Mouse (Mus musculus) ZHBTc4 (cell line): ENCODE measurements around the gene Wnt10a.
A peak's percentile ranks its signal among the peaks of the same experiment; 100 is the strongest.

ENCODE experiments used
- DNase-seq: peaks from one replicate; pipeline ENCODE4 v3.0.0-alpha.2; 2011; ENCODE audit warnings: low read depth, low spot score

Wnt10a gene

DNA sequence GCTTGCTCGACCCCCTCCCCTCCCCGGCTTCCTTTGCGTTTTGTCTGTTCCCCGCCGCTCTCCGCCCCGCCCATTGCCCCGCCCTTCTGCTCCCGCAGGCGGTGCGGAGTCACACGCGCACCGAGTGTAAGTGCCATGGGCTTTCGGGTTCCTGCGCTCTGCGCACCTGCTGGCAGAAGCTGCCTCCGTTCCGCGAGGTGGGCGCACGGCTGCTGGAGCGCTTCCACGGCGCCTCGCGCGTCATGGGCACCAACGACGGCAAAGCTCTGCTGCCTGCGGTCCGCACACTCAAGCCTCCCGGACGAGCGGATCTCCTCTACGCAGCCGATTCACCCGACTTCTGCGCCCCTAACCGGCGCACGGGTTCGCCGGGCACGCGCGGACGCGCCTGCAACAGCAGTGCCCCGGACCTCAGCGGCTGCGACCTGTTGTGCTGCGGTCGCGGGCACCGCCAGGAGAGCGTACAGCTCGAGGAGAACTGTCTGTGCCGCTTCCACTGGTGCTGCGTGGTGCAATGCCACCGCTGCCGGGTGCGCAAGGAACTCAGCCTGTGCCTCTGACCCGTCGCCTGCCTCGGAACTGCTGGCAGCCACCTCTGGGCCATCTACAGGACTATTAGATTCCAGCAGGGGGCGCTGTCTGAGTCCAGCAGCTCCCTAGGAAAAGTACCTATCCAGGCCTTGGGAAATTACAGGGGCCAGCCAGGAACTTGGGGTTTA is 7.1 kb upstream of the Wnt10a start:
- peak; percentile 95 for DNase-seq

DNA sequence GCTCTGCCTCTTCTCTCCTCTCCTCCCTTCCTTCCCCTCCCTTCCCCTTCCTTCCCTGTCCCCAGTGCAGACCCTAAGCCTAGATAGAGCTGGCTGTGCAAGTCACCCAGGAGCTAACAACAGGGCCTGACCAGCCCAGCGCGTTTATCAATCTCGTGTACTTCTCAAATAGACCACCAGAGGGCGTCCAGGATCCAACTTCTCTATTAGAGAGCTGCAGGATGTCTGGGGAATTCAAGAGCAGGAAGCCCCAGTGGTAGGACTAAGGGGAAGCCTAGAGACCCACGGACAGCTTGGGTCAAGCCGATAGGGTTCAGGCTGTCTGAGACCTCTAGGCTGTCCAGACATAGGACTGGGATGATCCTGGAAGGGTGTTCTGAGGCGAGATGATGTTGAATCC is 3.5 kb upstream of the Wnt10a start:
- peak; percentile 89 for DNase-seq

- no peak for DNase-seq
Observed at GRCm38 (mm10) chr1:74788603-74789176, 2.6 kb upstream of the Wnt10a start.

DNA sequence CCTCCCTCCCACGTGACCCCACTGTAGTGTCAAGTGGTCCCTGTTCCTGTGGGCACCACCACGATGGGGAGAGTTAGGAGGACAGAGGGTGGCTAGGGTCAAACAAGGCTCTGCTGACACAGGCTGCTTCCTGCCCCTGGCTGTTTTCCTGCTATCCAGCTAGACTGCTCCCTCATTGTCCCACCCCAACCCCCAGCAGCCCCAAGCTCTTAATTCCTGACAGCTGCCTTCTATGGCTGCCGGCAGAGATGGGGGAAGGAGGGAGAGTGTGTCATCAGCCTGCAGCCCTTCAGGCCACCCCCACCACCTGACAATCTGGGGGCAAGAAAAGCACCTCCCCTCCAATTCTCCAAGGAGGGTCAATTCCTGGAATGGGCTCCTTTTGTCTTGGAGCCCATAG is 1.2 kb upstream of the Wnt10a start:
- DNase-seq = no peak

GRCm38 (mm10) chr1:74792831-74793660 is 1.7 kb downstream of the Wnt10a start:
- no peak for DNase-seq

GRCm38 (mm10) chr1:74794487-74795144 is 3.3 kb downstream of the Wnt10a start:
- peak; percentile 68 for DNase-seq

DNA sequence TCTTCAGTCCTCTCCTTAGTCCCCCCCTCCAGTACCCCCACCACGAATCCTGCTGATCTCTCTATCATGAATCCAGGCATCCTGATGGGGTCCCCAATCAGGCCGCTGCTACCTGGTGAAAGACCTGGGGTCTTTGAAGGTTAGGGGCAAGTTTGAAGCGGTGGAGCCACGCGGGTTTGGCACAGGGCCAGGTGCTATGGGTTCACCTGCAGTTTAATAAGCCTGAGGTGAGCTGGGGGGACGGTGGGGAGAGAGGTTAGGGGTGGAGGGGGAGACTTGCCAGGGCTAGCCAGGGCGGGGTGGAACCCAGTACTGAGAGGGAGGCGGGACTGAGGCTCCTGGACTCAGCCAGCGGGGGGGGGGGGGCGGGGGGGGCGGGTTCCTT is 3.8 kb downstream of the Wnt10a start:
- no peak for DNase-seq

- no peak for DNase-seq
Observed at GRCm38 (mm10) chr1:74797459-74797858, 6.1 kb downstream of the Wnt10a start.

DNA sequence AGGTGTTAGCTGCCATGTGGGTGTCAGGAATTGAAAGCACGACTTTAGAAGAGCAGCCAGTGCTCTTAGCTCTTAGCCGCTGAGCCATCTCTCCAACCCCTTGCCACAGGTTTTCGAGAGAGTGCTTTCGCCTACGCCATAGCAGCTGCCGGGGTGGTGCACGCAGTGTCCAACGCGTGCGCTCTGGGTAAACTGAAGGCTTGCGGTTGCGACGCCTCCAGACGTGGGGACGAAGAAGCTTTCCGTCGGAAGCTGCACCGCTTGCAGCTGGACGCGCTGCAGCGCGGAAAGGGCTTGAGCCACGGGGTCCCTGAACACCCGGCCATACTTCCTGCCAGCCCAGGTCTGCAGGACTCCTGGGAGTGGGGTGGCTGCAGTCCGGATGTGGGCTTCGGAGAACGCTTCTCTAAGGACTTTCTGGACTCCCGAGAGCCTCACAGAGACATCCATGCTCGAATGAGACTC is 9.1 kb downstream of the Wnt10a start:
- DNase-seq = no peak

- no peak for DNase-seq
Observed at GRCm38 (mm10) chr1:74801631-74802140, 10.4 kb downstream of the Wnt10a start.

DNA sequence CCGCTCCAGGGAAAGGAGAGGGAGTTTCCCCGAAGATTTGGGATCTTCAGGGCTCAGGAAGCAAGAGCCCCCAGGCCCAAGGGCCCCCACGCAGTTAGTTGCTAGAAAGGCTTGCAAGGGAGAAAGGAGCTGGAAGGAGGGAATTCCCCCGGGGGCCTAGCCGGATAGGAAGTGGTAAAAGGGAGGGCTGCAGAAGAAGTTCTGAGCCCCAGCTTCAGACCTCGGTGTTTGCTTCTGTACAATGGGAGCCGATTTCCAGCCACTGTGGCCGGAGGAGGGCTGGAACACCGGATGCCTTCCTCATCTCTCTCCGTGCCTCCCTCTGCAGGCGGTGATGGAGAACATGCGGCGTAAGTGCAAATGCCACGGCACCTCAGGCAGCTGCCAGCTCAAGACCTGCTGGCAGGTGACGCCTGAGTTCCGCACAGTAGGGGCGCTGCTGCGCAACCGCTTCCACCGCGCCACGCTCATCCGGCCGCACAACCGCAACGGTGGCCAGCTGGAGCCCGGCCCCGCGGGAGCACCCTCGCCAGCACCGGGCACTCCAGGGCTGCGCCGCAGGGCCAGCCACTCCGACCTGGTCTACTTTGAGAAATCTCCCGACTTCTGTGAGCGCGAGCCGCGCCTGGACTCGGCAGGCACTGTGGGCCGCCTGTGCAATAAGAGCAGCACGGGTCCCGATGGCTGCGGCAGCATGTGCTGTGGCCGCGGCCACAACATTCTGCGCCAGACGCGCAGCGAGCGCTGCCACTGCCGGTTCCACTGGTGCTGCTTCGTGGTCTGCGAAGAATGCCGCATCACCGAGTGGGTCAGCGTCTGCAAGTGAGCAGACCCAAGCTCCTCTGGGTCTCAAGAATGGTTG is 11.7 kb downstream of the Wnt10a start:
- DNase-seq = peak; percentile 96

- DNase-seq = no peak
Observed at GRCm38 (mm10) chr1:74804211-74804870, 13.0 kb downstream of the Wnt10a start.

GRCm38 (mm10) chr1:74805340-74805835 is 14.1 kb downstream of the Wnt10a start:
- no peak for DNase-seq

- no peak for DNase-seq
Observed at GRCm38 (mm10) chr1:74805843-74806242, 14.5 kb downstream of the Wnt10a start.

DNA sequence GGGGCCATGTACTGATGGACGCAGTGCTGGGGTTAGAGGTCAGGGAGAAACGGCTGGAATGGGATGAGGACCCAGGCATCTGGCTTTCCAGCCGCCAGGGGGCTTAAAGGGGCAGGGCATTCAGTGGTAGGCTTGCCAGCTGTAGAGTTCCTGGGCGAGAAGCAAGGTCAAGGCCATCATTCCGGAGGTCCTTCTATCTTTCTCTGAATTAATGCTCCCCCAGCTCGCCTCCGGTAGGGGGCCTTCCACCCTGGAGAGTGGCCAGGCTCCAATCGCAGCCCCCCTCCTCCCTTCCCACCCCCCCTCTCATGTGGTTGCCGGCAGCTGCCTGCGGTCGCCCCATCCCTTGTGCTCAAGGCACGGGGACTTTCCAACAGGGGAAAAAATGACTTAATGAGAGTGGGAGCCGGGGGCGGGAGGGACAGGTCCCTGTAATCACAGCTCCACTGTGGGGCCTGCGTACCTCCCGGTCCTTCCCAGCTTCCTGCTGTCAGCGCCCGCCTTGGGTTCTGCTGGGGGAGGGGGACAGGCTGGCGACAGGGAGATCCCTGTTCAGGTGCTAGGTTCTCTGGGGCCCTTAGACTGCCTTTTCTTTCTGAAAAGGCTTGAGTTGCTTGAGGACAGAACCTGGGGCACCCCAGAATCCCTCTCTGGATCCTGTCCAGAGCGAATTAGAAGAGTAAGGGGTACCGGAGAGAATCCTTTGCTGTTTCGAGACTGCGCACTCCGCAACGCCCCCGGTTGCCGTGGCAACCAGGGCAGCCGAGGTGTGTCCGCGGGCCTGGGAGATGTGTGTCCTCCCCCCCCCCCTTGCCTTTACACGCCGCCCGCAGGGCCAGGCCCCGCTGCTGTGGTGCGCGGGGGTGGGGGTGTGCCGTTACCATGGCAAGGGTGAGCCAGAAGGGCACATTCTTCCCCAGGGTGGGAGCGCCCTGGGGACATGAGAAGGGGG is 15.3 kb downstream of the Wnt10a start:
- DNase-seq = peak; percentile 73

DNA sequence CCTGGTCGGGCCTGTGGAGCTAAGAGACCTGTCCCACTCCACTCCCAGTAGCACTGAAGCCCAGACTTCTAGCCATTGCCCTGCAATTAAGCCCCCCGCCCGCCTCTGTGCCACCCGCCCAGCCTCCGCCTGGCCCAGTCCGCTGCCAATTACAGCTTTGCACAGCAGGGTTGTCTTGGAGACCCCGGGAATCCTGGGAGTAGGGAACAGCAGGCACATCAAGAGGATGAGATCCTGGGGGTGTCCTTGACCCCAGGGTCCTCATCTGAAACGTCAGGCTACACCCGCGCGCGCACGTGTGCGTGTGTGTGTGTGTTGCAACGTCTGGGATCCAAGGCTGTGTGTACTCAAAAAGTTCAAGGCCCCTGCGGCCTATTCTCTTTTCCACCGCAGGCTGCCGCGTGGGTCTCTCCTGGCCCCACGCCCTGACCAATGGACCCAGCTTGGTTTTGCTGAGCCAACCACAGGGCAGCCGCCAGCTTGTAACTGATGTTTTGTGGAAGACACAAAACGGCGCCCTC is 16.3 kb downstream of the Wnt10a start:
- DNase-seq = no peak

GRCm38 (mm10) chr1:74808078-74808477 is 16.8 kb downstream of the Wnt10a start:
- DNase-seq = peak; percentile 97

GRCm38 (mm10) chr1:74809007-74809406 is 17.7 kb downstream of the Wnt10a start:
- DNase-seq = peak; percentile 87
